Mouse (Mus musculus) liver, embryonic 13.5 days (tissue): ENCODE results near the gene Ptgs1. TPM values are rescaled to one million over a fixed set of nuclear protein-coding genes. Genes with fewer than 3 reads are reported as not detected.

ENCODE experiments used
- ATAC-seq: fragments of 200-750 bp; cut with Nextera tagmentation; 2 replicates; pipeline ENCODE4 v1.8.0; 2017; ENCODE audit warnings: low read depth, mild to moderate bottlenecking, moderate number of reproducible peaks, moderate library complexity
- DNase-seq: peaks from one replicate; pipeline ENCODE4 v3.0.0; 2022
- H3K27ac ChIP-seq: fragments of 300-500 bp; sonication (generic); 2 replicates; pipeline ENCODE4 v1.5.1; 2015; ENCODE audit warnings: moderate library complexity, mild to moderate bottlenecking, inconsistent platforms
- H3K27me3 ChIP-seq: fragments of 300-500 bp; sonication (generic); 2 replicates; pipeline ENCODE4 v1.6.1; 2015; ENCODE audit warnings: mild to moderate bottlenecking, inconsistent platforms
- H3K36me3 ChIP-seq: fragments of 300-500 bp; sonication (generic); 2 replicates; pipeline ENCODE4 v1.6.1; 2015; ENCODE audit warnings: mild to moderate bottlenecking, inconsistent platforms
- H3K4me1 ChIP-seq: fragments of 300-500 bp; sonication (generic); replicated peaks from 2 replicates; pipeline ENCODE4 v1.6.1; 2015; ENCODE audit warnings: inconsistent platforms
- H3K4me2 ChIP-seq: fragments of 300-500 bp; sonication (generic); 2 replicates; pipeline ENCODE4 v1.6.1; 2015; ENCODE audit warnings: inconsistent platforms, mild to moderate bottlenecking, moderate library complexity
- H3K4me3 ChIP-seq: fragments of 300-500 bp; sonication (generic); replicated peaks from 2 replicates; pipeline ENCODE4 v1.5.1; 2015; ENCODE audit warnings: mild to moderate bottlenecking, inconsistent platforms
- H3K9ac ChIP-seq: fragments of 300-500 bp; sonication (generic); 2 replicates; pipeline ENCODE4 v1.6.1; 2015; ENCODE audit warnings: mild to moderate bottlenecking, inconsistent platforms
- H3K9me3 ChIP-seq: fragments of 300-500 bp; sonication (generic); replicated peaks from 2 replicates; pipeline ENCODE4 v1.6.1; 2016; ENCODE audit warnings: inconsistent platforms
- WGBS: fragments of 180-500 bp; shearing (Covaris S2); methylation state at CpG from one replicate; pipeline ENCODE4 v1.1.7; 2015; ENCODE audit not compliant: insufficient replicate concordance; 5-methylcytosine and 5-hydroxymethylcytosine counted together
- polyA plus RNA-seq: library from polyadenylated mRNA; unstranded; fragments of >200 nt; fragmentation: Nextera tagmentation; extraction: Ambion mirVana; gene quantifications from 2 replicates; pipeline ENCODE4 v1.2.1, GENCODE M21; 2015

Ptgs1 gene
- polyA plus RNA-seq, 1 experiment from 2014 or later, result 18.6 TPM

DNA sequence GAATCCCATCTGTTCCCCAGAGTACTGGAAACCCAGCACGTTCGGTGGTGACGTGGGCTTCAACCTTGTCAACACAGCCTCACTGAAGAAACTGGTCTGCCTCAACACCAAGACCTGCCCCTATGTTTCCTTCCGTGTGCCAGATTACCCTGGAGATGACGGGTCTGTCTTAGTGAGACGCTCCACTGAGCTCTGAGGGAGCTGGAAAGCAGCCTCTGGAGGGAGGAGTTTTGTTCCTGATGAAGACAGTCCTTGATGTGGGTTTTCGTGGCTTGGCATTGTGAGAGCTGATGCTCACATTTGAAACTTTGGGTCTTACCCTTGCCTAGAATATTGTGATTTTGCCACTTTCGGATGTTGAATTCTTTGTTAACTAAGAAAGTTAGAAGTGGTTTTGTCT, 20.9 kb downstream of the Ptgs1 start:
- no peaks in the 10 kb centered on the region for H3K9me3 ChIP-seq
- no peak overlapping the region for H3K4me3 ChIP-seq
- no peaks in the 10 kb centered on the region for H3K27me3 ChIP-seq
- ATAC-seq, result no peak
- no peak overlapping the region for H3K4me2 ChIP-seq
- 65% methylated on average over 8 of the region's 8 CpGs for WGBS
- no peak overlapping the region for H3K9ac ChIP-seq
- no peak overlapping the region for H3K27ac ChIP-seq
- H3K4me1 ChIP-seq, result no peaks in the 10 kb centered on the region
- 0 out of 2 replicates have a peak, but pooled peaks cover 4% of the 10 kb centered on the region for H3K36me3 ChIP-seq
- DNase-seq, result no peak

DNA sequence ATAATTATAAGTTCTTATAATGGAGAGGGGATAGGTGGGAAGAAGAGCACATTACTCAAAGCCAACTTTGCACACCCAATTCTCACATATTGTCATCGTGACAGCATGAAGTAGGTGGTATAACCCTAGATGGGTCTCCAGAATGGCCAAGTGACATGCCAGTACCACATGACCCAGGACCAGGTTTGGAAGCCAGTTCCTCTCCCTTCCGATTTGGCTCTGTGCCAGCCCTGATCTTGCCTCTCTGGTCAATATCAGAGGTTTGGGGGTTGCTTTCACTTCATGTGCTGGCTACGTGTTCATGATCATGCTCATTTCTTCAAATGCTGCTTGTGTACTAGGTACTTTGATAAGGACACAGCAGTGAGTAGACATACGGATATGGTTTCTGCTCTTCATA, 22.3 kb downstream of the Ptgs1 start:
- DNase-seq, result no peak
- 65% methylated on average over 4 of the region's 4 CpGs for WGBS

DNA sequence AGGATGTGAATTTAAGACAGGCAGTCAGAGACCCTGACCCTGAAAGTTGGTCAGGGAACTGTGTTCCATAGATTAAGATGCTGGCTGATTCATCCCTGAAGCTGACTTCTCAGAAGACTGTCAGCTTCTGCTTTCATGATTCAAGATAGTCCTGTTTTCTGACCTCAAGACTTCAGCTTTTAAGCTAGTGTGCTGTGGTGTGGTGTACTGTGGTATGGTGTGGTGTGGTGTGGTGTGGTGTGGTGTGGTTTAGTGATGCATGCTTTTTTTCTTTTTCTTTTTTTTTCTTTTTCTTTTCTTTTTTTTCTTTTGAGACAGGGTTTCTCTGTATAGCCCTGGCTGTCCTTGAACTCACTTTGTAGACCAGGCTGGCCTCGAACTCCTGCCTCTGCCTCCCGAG, 24.2 kb downstream of the Ptgs1 start:
- H3K4me1 ChIP-seq, result no peaks in the 10 kb centered on the region
- H3K4me2 ChIP-seq, result no peak overlapping the region
- DNase-seq, result no peak
- H3K9me3 ChIP-seq, result no peaks in the 10 kb centered on the region
- H3K9ac ChIP-seq, result no peak overlapping the region
- no peak overlapping the region for H3K4me3 ChIP-seq
- no peak for ATAC-seq
- H3K27me3 ChIP-seq, result no peaks in the 10 kb centered on the region
- H3K36me3 ChIP-seq, result no peaks in the 10 kb centered on the region
- WGBS, result 42% methylated on average over 2 of the region's 2 CpGs
- H3K27ac ChIP-seq, result no peak overlapping the region

More for the DNA sequence above, 22.3 kb downstream of the Ptgs1 start:
- H3K27me3 ChIP-seq, result no peaks in the 10 kb centered on the region
- no peak overlapping the region for H3K27ac ChIP-seq
- ATAC-seq, result no peak
- H3K4me2 ChIP-seq, result no peak overlapping the region
- H3K4me3 ChIP-seq, result no peak overlapping the region
- no peaks in the 10 kb centered on the region for H3K4me1 ChIP-seq
- H3K36me3 ChIP-seq, result 0 out of 2 replicates have a peak, but pooled peaks cover 4% of the 10 kb centered on the region
- no peaks in the 10 kb centered on the region for H3K9me3 ChIP-seq
- H3K9ac ChIP-seq, result no peak overlapping the region

- Histone ChIP-seq H3K9me3 (no peaks in the 10 kb centered on the region), H3K4me3 (no peak overlapping the region), H3K27ac (no peak overlapping the region), H3K9ac (no peak overlapping the region), H3K27me3 (no peaks in the 10 kb centered on the region), H3K4me2 (no peak overlapping the region), H3K4me1 (no peaks in the 10 kb centered on the region), H3K36me3 (no peaks in the 10 kb centered on the region)
- no peak for ATAC-seq
- DNase-seq, result no peak
These were observed 26.7 kb downstream of the Ptgs1 start for GRCm38 (mm10) chr2:36256931-36257330.

DNA sequence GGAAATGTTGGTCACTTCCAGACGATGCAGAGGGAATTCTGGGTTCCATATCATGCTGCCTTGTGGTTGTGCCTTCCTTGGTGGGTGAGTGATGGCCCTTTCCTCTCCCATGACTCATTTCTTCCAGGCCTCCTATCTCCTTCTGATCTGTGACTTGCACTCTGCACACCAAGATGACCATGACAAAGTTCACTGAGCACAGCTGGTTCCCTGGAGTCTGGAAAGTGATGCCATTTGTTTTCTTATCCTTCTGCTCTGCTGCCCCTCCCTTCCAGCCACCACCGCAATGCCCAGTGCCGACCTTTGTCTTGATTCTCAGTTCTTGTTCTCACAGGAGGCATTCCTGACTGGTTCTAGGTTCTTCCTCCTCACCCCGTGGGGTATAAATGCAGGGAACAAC, 29.2 kb downstream of the Ptgs1 start:
- DNase-seq (no peak), ATAC-seq (no peak)
- no peaks in the 10 kb centered on the region for H3K9me3 ChIP-seq
- 56% methylated on average over 4 of the region's 4 CpGs for WGBS
- H3K36me3 ChIP-seq, result no peaks in the 10 kb centered on the region
- H3K27me3 ChIP-seq, result no peaks in the 10 kb centered on the region
- no peak overlapping the region for H3K9ac ChIP-seq
- no peak overlapping the region for H3K4me3 ChIP-seq
- H3K4me1 ChIP-seq, result no peaks in the 10 kb centered on the region
- no peak overlapping the region for H3K27ac ChIP-seq
- H3K4me2 ChIP-seq, result no peak overlapping the region

GRCm38 (mm10) chr2:36259798-36260540, 29.7 kb downstream of the Ptgs1 start:
- no peaks in the 10 kb centered on the region for H3K9me3 ChIP-seq
- H3K9ac ChIP-seq, result no peak overlapping the region
- no peaks in the 10 kb centered on the region for H3K36me3 ChIP-seq
- 60% methylated on average over 6 of the region's 6 CpGs for WGBS
- H3K27me3 ChIP-seq, result no peaks in the 10 kb centered on the region
- no peak overlapping the region for H3K27ac ChIP-seq
- no peak overlapping the region for H3K4me2 ChIP-seq
- H3K4me3 ChIP-seq, result no peak overlapping the region
- H3K4me1 ChIP-seq, result no peaks in the 10 kb centered on the region
- no peak for ATAC-seq
- no peak for DNase-seq

GRCm38 (mm10) chr2:36262025-36262424, 31.8 kb downstream of the Ptgs1 start:
- no peaks in the 10 kb centered on the region for H3K27me3 ChIP-seq
- H3K4me1 ChIP-seq, result no peaks in the 10 kb centered on the region
- no peaks in the 10 kb centered on the region for H3K36me3 ChIP-seq
- no peak overlapping the region for H3K9ac ChIP-seq
- DNase-seq (no peak), ATAC-seq (no peak)
- H3K4me2 ChIP-seq, result no peak overlapping the region
- 63% methylated on average over 4 of the region's 4 CpGs for whole genome bisulfite sequencing
- H3K9me3 ChIP-seq, result no peaks in the 10 kb centered on the region
- no peak overlapping the region for H3K4me3 ChIP-seq
- no peak overlapping the region for H3K27ac ChIP-seq

- no peaks in the 10 kb centered on the region for H3K9me3 ChIP-seq
- no peak for ATAC-seq
- 52% methylated on average over 3 of the region's 3 CpGs for WGBS
- H3K36me3 ChIP-seq, result no peaks in the 10 kb centered on the region
- no peak overlapping the region for H3K4me2 ChIP-seq
- H3K4me1 ChIP-seq, result no peaks in the 10 kb centered on the region
- no peak overlapping the region for H3K4me3 ChIP-seq
- no peaks in the 10 kb centered on the region for H3K27me3 ChIP-seq
- DNase-seq, result no peak
- H3K27ac ChIP-seq, result no peak overlapping the region
- H3K9ac ChIP-seq, result no peak overlapping the region
These were observed 39.2 kb downstream of the Ptgs1 start for GRCm38 (mm10) chr2:36269458-36269857.

DNA sequence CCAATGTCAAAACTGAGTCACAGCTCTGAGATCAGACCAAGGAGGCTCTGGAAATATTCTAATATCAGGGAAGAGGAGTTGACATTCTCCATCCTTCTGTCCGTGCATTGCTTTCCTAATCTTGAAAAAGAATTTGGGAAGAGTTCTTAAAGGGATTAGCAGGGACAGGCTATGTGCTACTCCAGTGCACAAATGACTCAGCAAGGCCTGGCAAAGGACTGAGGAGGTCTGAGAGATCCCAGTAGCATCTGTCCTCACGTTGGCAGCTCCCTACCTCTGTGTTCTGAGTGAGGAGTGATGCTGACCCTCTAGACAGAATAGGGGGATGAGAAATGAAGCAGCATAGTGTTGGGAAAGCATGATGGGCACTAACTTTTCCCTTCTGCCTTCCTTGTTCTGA, 40.0 kb downstream of the Ptgs1 start:
- ATAC-seq (no peak), DNase-seq (no peak)
- Histone ChIP-seq H3K4me3 (no peak overlapping the region), H3K4me1 (no peaks in the 10 kb centered on the region), H3K27ac (no peak overlapping the region), H3K9ac (no peak overlapping the region), H3K36me3 (no peaks in the 10 kb centered on the region), H3K4me2 (no peak overlapping the region), H3K9me3 (no peaks in the 10 kb centered on the region), H3K27me3 (no peaks in the 10 kb centered on the region)
- 44% methylated on average over 2 of the region's 2 CpGs for WGBS

GRCm38 (mm10) chr2:36271085-36271484, 40.9 kb downstream of the Ptgs1 start:
- no peaks in the 10 kb centered on the region for H3K27me3 ChIP-seq
- ATAC-seq (no peak), DNase-seq (no peak)
- no peak overlapping the region for H3K4me3 ChIP-seq
- no peak overlapping the region for H3K9ac ChIP-seq
- no peaks in the 10 kb centered on the region for H3K36me3 ChIP-seq
- H3K9me3 ChIP-seq, result no peaks in the 10 kb centered on the region
- H3K27ac ChIP-seq, result no peak overlapping the region
- no peak overlapping the region for H3K4me2 ChIP-seq
- no peaks in the 10 kb centered on the region for H3K4me1 ChIP-seq
- WGBS, result 53% methylated on average over 4 of the region's 4 CpGs

DNA sequence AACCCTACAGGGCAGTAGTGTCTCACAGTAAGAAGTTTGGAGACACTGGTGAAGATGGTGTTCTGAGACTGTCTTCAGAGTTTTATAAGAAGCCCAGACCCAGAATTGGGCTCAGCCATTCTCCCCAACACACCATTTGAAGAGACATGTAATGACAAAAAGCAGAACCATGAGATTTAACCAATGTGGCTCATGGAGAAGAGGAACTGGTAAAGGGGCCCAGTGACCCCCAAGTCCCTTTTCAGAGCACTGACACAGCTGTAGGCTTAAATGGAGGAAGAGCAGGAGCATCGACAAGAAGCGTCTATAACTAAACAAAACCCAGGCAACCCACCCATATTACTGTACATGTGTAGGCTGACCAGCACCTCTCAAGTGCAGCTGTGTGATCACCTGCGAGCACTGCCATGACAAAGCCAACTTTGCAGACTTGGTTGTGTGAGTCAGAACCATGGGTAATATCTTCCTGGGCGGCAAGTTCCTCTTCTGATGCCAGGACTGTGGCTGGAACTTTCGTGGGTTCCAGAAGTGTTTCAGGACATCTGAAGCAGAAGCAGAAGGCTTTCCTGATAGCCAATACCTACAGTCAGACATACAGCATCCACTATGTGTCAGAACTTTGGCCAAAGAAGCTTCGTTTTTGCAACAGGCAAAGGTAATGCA, 42.2 kb downstream of the Ptgs1 start:
- no peaks in the 10 kb centered on the region for H3K36me3 ChIP-seq
- no peaks in the 10 kb centered on the region for H3K4me1 ChIP-seq
- no peak overlapping the region for H3K9ac ChIP-seq
- DNase-seq (no peak), ATAC-seq (no peak)
- no peaks in the 10 kb centered on the region for H3K9me3 ChIP-seq
- WGBS, result 24% methylated on average over 6 of the region's 6 CpGs
- no peak overlapping the region for H3K27ac ChIP-seq
- no peaks in the 10 kb centered on the region for H3K27me3 ChIP-seq
- H3K4me2 ChIP-seq, result no peak overlapping the region
- H3K4me3 ChIP-seq, result no peak overlapping the region

- H3K9me3 ChIP-seq, result no peaks in the 10 kb centered on the region
- DNase-seq, result peak; percentile 2
- no peaks in the 10 kb centered on the region for H3K4me1 ChIP-seq
- H3K27me3 ChIP-seq, result no peaks in the 10 kb centered on the region
- H3K4me2 ChIP-seq, result no peak overlapping the region
- H3K9ac ChIP-seq, result no peak overlapping the region
- H3K4me3 ChIP-seq, result no peak overlapping the region
- ATAC-seq, result no peak
- no peak overlapping the region for H3K27ac ChIP-seq
- 22% methylated on average over 4 of the region's 4 CpGs for WGBS
- H3K36me3 ChIP-seq, result no peaks in the 10 kb centered on the region
These were observed 46.2 kb downstream of the Ptgs1 start for GRCm38 (mm10) chr2:36276454-36276853.
